Mouse (Mus musculus): Measurements from ENCODE around the gene Ghdc. TPM values are rescaled to one million over a fixed set of nuclear protein-coding genes. Genes with fewer than 3 reads are reported as not detected.

Gene Ghdc
- total and polyA plus RNA-seq, 3 experiments = 5.7 to 9.2 TPM; not detected in 1

DNA sequence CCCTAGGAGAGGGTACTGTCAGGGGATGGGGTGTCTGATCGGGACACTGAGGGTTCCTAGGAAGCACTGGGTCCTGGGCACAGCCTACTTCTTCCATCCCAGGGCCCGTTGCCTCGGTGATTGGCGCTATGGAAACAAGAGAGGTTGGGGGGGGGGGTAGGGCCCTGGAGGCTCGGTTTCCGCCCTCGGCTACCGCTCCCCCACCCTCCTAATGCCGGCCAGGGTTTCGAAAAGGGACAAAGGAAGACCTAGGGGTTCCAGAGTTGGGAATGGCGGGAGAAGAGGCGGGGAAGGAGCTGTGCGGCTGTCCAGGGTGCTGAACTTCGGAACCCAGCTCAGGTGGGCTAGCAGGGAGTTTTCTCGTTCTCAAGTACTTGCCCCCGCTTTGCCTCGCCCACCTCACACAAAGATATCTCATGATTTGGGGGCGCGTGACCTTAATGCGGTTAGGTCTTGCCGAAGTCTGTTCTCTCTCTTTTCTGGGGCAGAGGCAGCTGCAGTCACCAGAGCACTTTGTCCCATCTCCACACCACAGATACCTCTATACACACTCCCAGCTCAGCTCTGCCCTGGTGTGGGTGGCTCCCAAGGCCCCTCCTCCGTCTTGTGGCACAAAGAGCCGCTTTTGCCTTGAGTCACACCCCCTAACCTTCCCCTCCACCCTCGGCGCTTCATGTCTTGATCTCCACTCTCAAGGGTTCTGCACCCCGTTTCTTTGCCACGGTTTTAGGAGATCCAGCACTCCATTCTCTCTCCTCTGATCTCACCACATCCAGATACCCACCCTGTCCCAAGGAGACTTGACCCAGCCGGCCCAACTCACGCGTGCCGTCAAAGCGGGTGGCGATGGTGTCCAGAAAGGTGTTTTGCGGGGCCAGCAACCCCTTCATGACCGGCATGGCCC, 11.8 kb downstream of the Ghdc start:
- Histone ChIP-seq H3K36me3 (ENCODE audit: control insufficient read depth in 1 of 2, insufficient read depth in 2 of 2, low read length in 2 of 2) (no peaks in the 10 kb centered on the region), H3K4me1 (ENCODE audit: control insufficient read depth in 1 of 2, insufficient read depth in 2 of 2, low read length in 2 of 2) (no peaks in the 10 kb centered on the region), H3K27me3 (ENCODE audit: control insufficient read depth in 1 of 2, insufficient read depth in 2 of 2, low read length in 2 of 2) (peaks cover 3 to 4% of the 10 kb centered on the region in 2 experiments; a peak in 2 of 4 replicates), H3K9ac (ENCODE audit: control insufficient read depth, low read depth, low read length, poor library complexity, severe bottlenecking) (no peak overlapping the region), H3K4me3 (ENCODE audit: control insufficient read depth in 1 of 2, insufficient read depth in 1 of 2, low read depth in 2 of 2, low read length in 2 of 2) (peak overlapping the region in 1 of 2 experiments; percentile 43; a peak in 2 of 4 replicates), H3K27ac (ENCODE audit: control insufficient read depth, low read depth, low read length) (no peak overlapping the region), H3K79me2 (ENCODE audit: control insufficient read depth, insufficient read depth, low read length, poor library complexity) (no peaks in the 10 kb centered on the region), H3K9me3 (replicated peaks; ENCODE audit: insufficient read depth, low read length) (no peaks in the 10 kb centered on the region)
- DNase-seq (ENCODE audit: low read depth, low spot score) = peak; percentile 58
- no peak for TF ChIP-seq ZC3H11A (IDR thresholded peaks at IDR 0.05; ENCODE audit: low read depth, low read length)

DNA sequence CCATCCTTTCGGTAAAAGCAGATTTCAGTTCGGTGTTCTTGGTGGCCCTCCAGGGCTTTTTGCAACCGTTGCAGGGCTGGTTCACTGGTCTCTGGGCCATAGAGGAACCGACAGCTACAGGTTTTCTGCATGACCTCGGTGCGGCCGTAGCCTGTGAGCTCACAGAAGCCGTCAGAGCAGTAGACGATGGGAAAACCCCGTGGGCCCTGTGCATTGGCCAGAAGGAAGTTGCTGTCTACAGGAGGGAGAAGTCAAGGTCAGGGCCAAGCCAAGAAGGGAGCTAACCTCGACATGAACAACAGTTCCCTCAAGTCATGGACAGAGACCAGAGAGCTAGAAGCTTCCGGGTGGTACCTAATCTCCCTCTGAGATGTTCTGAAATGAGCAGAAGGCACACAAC, 13.2 kb downstream of the Ghdc start:
- Histone ChIP-seq H3K9me3 (replicated peaks; ENCODE audit: insufficient read depth, low read length) (no peaks in the 10 kb centered on the region), H3K4me3 (ENCODE audit: control insufficient read depth in 1 of 2, insufficient read depth in 1 of 2, low read depth in 2 of 2, low read length in 2 of 2) (no peak overlapping the region), H3K36me3 (ENCODE audit: control insufficient read depth in 1 of 2, insufficient read depth in 2 of 2, low read length in 2 of 2) (no peaks in the 10 kb centered on the region), H3K4me1 (ENCODE audit: control insufficient read depth in 1 of 2, insufficient read depth in 2 of 2, low read length in 2 of 2) (no peaks in the 10 kb centered on the region), H3K9ac (ENCODE audit: control insufficient read depth, low read depth, low read length, poor library complexity, severe bottlenecking) (no peak overlapping the region), H3K27me3 (ENCODE audit: control insufficient read depth in 1 of 2, insufficient read depth in 2 of 2, low read length in 2 of 2) (peaks cover 3 to 4% of the 10 kb centered on the region in 2 experiments; a peak in 2 of 4 replicates), H3K79me2 (ENCODE audit: control insufficient read depth, insufficient read depth, low read length, poor library complexity) (no peaks in the 10 kb centered on the region), H3K27ac (ENCODE audit: control insufficient read depth, low read depth, low read length) (no peak overlapping the region)
- no peak for DNase-seq (ENCODE audit: low read depth, low spot score)
- TF ChIP-seq USF2 (IDR thresholded peaks at IDR 0.05; ENCODE audit: borderline replicate concordance in 1 of 2, insufficient read depth in 1 of 2, low read depth in 1 of 2, low read length in 2 of 2) (no peak), CTCF (IDR thresholded peaks at IDR 0.05 in 2 of 3, conservative IDR thresholded peaks at IDR 0.05 in 1 of 3; ENCODE audit: control insufficient read depth in 1 of 3, insufficient read depth in 1 of 3, low read depth in 2 of 3, low read length in 3 of 3, poor library complexity in 1 of 3, severe bottlenecking in 1 of 3) (no peak), TCF12 (IDR thresholded peaks at IDR 0.05; ENCODE audit: low read depth, low read length) (no peak), JUND (IDR thresholded peaks at IDR 0.05; ENCODE audit: low read depth, low read length) (no peak), ZNF384 (IDR thresholded peaks at IDR 0.05; ENCODE audit: low read depth, low read length) (no peak), SIN3A (IDR thresholded peaks at IDR 0.05; ENCODE audit: low read length) (no peak)

DNA sequence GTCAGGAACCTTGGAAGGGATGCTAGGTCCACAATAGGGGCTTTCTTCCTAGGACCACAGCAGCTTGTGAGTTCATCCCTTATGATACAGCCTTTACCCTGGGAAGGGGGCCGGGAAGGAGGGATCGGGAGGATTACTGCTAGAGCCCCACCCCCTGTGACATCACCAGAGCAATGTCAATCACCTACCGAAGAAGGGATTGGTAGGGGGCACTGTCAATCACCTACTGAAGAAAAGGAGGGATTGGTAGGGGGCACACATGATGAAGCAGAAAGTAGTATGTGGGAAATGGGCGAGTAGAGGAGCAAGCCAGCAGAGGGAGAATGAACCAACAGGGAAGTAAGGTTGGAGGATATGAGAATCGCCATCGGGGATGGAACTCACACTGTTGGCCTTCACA, 14.3 kb downstream of the Ghdc start:
- Histone ChIP-seq H3K27me3 (ENCODE audit: control insufficient read depth in 1 of 2, insufficient read depth in 2 of 2, low read length in 2 of 2) (peaks cover 2 to 3% of the 10 kb centered on the region in 2 experiments; a peak in 2 of 4 replicates), H3K79me2 (ENCODE audit: control insufficient read depth, insufficient read depth, low read length, poor library complexity) (no peaks in the 10 kb centered on the region), H3K27ac (ENCODE audit: control insufficient read depth, low read depth, low read length) (no peak overlapping the region), H3K4me3 (ENCODE audit: control insufficient read depth in 1 of 2, insufficient read depth in 1 of 2, low read depth in 2 of 2, low read length in 2 of 2) (no peak overlapping the region), H3K36me3 (ENCODE audit: control insufficient read depth in 1 of 2, insufficient read depth in 2 of 2, low read length in 2 of 2) (no peaks in the 10 kb centered on the region), H3K9me3 (replicated peaks; ENCODE audit: insufficient read depth, low read length) (no peaks in the 10 kb centered on the region), H3K4me1 (ENCODE audit: control insufficient read depth in 1 of 2, insufficient read depth in 2 of 2, low read length in 2 of 2) (no peaks in the 10 kb centered on the region), H3K9ac (ENCODE audit: control insufficient read depth, low read depth, low read length, poor library complexity, severe bottlenecking) (no peak overlapping the region)
- TF ChIP-seq MAFK (IDR thresholded peaks at IDR 0.05; ENCODE audit: borderline replicate concordance, low read depth, low read length) = no peak
- no peak for TF ChIP-seq SIN3A (IDR thresholded peaks at IDR 0.05; ENCODE audit: low read length)
- no peak for TF ChIP-seq ELF1 (IDR thresholded peaks at IDR 0.05; ENCODE audit: low read depth, low read length)
- no peak for TF ChIP-seq TAL1 (IDR thresholded peaks at IDR 0.05; ENCODE audit: low read length)
- no peak for TF ChIP-seq NELFE (IDR thresholded peaks at IDR 0.05; ENCODE audit: low read depth, low read length)
- TF ChIP-seq EP300 (IDR thresholded peaks at IDR 0.05; ENCODE audit: low read depth in 1 of 2, low read length in 2 of 2) = no peak
- no peak for TF ChIP-seq ZNF384 (IDR thresholded peaks at IDR 0.05; ENCODE audit: low read depth, low read length)
- TF ChIP-seq USF2 (IDR thresholded peaks at IDR 0.05; ENCODE audit: borderline replicate concordance in 1 of 2, insufficient read depth in 1 of 2, low read depth in 1 of 2, low read length in 2 of 2) = no peak
- no peak for TF ChIP-seq SMC3 (IDR thresholded peaks at IDR 0.05; ENCODE audit: low read depth, low read length)
- no peak for TF ChIP-seq MYC (IDR thresholded peaks at IDR 0.05; ENCODE audit: low read depth, low read length)
- TF ChIP-seq ETS1 (IDR thresholded peaks at IDR 0.05; ENCODE audit: low read depth, low read length) = no peak
- DNase-seq (ENCODE audit: low read depth, low spot score) = no peak

Measured in MEL (cell line).